Mouse (Mus musculus): ENCODE results near the gene Pmpca.

Pmpca gene

DNA sequence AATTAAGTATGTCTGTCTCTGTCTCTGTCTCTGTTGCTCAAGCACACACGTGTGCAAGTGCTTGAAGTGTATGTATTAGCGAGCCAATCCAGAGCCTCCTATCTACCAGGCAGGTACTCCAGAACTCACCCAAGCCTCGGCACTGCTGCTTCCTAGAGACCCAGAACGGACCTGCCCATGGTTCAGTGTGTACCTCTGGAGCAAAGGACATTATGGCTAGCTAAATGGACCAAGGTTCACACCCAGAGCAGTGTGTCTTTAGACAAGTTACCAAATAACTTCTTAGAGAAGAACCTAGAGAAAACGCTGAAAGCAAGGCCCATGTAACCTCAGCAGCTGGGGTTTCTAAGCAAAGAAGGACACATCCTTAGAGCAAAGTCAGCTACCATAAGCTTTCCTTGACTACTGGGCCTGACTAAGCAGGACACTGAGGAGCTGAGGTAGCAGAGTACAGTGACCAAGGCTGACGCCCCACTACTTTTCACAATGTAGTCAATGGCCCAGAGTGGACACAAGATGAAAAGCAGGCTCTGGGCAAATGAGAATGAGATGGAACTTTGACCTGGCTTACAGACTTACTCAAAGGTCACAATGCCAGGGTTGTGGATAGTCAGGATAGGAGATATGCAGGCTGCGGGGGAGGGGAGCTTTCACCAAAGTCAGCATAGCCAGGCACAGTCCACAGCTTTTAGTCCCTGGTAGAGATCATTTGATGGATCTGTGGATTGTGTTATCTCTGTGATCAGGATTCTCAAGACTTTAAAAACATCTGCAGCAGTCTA, 45.8 kb downstream of the Pmpca start:
- no peak for DNase-seq

- DNase-seq = peak; percentile 70
These were observed 48.1 kb downstream of the Pmpca start for GRCm38 (mm10) chr2:26437221-26437620.

- no peak for DNase-seq
These were observed 49.2 kb downstream of the Pmpca start for GRCm38 (mm10) chr2:26438373-26438772.

DNA sequence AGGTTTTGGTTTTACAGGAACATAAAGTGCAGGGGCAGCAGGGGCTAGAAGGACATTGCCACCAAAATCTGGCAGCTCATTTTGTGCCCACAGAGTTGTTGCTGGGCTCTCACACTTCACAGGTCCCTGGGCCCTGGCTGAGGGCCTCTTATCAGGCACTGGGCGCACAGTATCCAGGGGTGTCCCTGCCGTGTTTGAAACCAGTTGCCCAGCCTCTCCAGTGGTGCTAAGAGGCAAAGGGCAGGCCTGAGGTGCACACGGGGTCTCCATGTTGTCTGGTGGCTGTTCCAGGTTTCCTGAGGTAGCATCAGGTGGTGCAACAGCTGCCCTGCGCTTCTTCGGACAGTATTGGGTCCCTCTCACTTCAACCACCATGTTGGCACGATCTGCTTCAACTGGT, 50.5 kb downstream of the Pmpca start:
- DNase-seq = no peak

GRCm38 (mm10) chr2:26441261-26441660, 52.1 kb downstream of the Pmpca start:
- no peak for DNase-seq

- no peak for DNase-seq
These were observed 52.5 kb downstream of the Pmpca start for GRCm38 (mm10) chr2:26441688-26442087.

DNA sequence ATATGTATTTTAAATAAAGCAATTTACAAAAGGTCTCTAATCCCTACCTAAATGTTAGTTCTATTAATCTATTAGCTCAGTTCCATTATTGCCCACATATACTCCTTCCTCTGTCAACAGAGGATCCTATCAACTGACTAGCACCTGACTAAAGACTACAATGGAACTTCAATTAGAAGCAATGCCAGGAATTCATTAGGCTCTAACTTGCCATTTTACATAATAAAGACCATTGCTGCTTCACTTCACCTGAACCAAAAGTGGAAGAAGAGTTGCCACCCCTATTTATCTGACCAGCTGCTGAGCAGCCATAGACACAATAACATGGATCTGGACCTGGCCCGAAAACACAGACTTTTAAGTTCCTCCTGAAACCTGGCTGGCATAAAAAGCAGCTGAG, 53.7 kb downstream of the Pmpca start:
- no peak for DNase-seq

DNA sequence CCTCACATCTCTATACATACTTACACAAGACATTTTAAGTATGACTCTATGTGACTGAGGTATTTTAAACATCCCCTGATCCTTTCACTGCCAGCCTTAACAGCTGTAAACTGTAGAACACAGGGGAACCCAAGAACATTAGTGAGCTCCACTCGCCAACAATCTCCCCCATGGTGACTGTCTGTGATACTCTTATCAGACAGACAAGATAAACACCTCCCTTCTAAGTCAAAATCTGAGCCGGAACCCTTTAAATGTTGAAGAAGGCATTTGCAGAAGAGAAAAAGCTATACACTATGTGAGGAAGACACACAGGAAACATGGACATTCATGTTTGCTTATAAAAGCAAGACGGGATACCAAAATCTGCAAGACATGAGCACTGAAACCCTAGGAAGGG, 54.7 kb downstream of the Pmpca start:
- no peak for DNase-seq

- no peak for DNase-seq
These were observed 55.2 kb downstream of the Pmpca start for GRCm38 (mm10) chr2:26444368-26444767.

GRCm38 (mm10) chr2:26444946-26445665, 56.0 kb downstream of the Pmpca start, which contains the start of gene Sec16a:
TSS of gene Sec16a (minus strand) at chr2:26445216.
- DNase-seq = peak; percentile 100

DNA sequence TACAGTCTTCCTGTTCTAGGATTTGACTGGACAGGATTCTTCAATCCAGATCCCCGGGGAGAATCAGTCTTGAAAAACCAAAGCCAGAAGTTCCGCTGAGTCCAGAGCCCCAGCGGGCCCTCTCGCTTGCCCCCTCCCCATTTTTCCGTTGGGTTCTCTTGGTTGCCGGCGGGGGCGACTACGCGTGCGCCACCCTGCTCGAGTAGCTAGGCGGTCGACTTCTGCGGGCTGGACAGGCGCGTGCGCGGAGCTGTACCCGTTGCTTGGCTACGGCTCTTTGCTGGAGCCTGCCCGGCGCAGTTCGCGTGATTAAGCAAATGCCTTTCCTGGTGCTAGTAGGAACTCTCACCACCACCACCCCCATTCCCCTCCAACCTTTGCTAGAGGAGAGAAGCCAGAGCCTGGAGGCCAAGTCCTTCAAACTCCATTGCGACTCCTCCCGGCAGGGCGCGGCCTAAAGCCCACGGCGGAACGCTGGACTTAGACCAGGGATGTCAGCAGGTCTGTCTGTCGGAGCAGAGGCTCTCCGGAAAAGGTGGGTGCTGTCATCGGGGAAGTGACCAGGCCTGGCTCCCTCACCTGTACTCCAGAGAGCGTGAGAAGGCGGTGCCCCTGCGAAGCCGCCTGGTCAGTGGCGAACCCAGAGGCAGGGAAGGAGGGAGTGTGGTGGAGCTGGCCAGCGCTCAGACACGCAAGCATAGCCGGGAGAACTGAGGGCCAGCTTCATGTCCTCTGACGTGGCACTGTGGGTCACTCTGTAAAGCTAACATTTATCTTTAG, 56.7 kb downstream of the Pmpca start:
- DNase-seq = peak; percentile 95

- DNase-seq = no peak
These were observed 57.5 kb downstream of the Pmpca start for GRCm38 (mm10) chr2:26446671-26447070.
